Mouse (Mus musculus): ENCODE results near the gene Pitpnm3. TPM values are rescaled to one million over a fixed set of nuclear protein-coding genes. Genes with fewer than 3 reads are reported as not detected.

The Pitpnm3 gene
- polyA plus RNA-seq, 1 experiment from 2014 or later, result 6.4 TPM

- Histone ChIP-seq H3K4me2 (ENCODE audit: low read depth, low read length) (no peak overlapping the region), H3K27me3 (ENCODE audit: control insufficient read depth, insufficient read depth, low read length) (no peaks in the 10 kb centered on the region), H3K27ac (ENCODE audit: low read depth, low read length) (no peak overlapping the region), H3K4me1 (ENCODE audit: control insufficient read depth, insufficient read depth, low read length) (peaks cover 4% of the 10 kb centered on the region; the same call in 1 of the 2 replicates), H3K9me3 (ENCODE audit: control insufficient read depth, low read length) (no peaks in the 10 kb centered on the region), H3K9ac (replicated peaks; ENCODE audit: low read depth, low read length) (no peak overlapping the region), H3K36me3 (ENCODE audit: control insufficient read depth, insufficient read depth, low read length) (no peaks in the 10 kb centered on the region), H3K4me3 (ENCODE audit: low read depth, low read length) (no peak overlapping the region)
- no peak for ATAC-seq (ENCODE audit: low read depth)
- 75% methylated on average over 9 of the region's 9 CpGs for WGBS
Observed at GRCm38 (mm10) chr11:72070733-72071132, 64.8 kb downstream of the Pitpnm3 start.

- no peaks in the 10 kb centered on the region for H3K9me3 ChIP-seq (ENCODE audit: control insufficient read depth, low read length)
- H3K4me3 ChIP-seq (ENCODE audit: low read depth, low read length), result no peak overlapping the region
- 36% methylated on average over 7 of the region's 7 CpGs for WGBS
- no peaks in the 10 kb centered on the region for H3K36me3 ChIP-seq (ENCODE audit: control insufficient read depth, insufficient read depth, low read length)
- no peak overlapping the region for H3K27ac ChIP-seq (ENCODE audit: low read depth, low read length)
- H3K4me1 ChIP-seq (ENCODE audit: control insufficient read depth, insufficient read depth, low read length), result peaks cover 4% of the 10 kb centered on the region; the same call in 1 of the 2 replicates
- H3K9ac ChIP-seq (replicated peaks; ENCODE audit: low read depth, low read length), result no peak overlapping the region
- no peak overlapping the region for H3K4me2 ChIP-seq (ENCODE audit: low read depth, low read length)
- H3K27me3 ChIP-seq (ENCODE audit: control insufficient read depth, insufficient read depth, low read length), result no peaks in the 10 kb centered on the region
- ATAC-seq (ENCODE audit: low read depth), result peak; percentile 60; the same call in 1 of the 2 replicates
Observed at GRCm38 (mm10) chr11:72068026-72068425, 67.6 kb downstream of the Pitpnm3 start.

GRCm38 (mm10) chr11:72067326-72067725 lies 68.3 kb downstream of the Pitpnm3 start:
- 69% methylated on average over 5 of the region's 5 CpGs for WGBS
- no peak for ATAC-seq (ENCODE audit: low read depth)

GRCm38 (mm10) chr11:72066330-72066729 lies 69.2 kb downstream of the Pitpnm3 start:
- H3K27me3 ChIP-seq (ENCODE audit: control insufficient read depth, insufficient read depth, low read length), result no peaks in the 10 kb centered on the region
- ATAC-seq (ENCODE audit: low read depth), result no peak

More at GRCm38 (mm10) chr11:72067326-72067725, 68.3 kb downstream of the Pitpnm3 start:
- no peaks in the 10 kb centered on the region for H3K36me3 ChIP-seq (ENCODE audit: control insufficient read depth, insufficient read depth, low read length)
- H3K4me1 ChIP-seq (ENCODE audit: control insufficient read depth, insufficient read depth, low read length), result peaks cover 4% of the 10 kb centered on the region; the same call in 1 of the 2 replicates
- no peak overlapping the region for H3K27ac ChIP-seq (ENCODE audit: low read depth, low read length)
- H3K27me3 ChIP-seq (ENCODE audit: control insufficient read depth, insufficient read depth, low read length), result no peaks in the 10 kb centered on the region
- no peak overlapping the region for H3K9ac ChIP-seq (replicated peaks; ENCODE audit: low read depth, low read length)
- no peaks in the 10 kb centered on the region for H3K9me3 ChIP-seq (ENCODE audit: control insufficient read depth, low read length)
- no peak overlapping the region for H3K4me3 ChIP-seq (ENCODE audit: low read depth, low read length)
- H3K4me2 ChIP-seq (ENCODE audit: low read depth, low read length), result no peak overlapping the region

GRCm38 (mm10) chr11:72065103-72065502 lies 70.5 kb downstream of the Pitpnm3 start:
- no peaks in the 10 kb centered on the region for H3K36me3 ChIP-seq (ENCODE audit: control insufficient read depth, insufficient read depth, low read length)
- no peaks in the 10 kb centered on the region for H3K9me3 ChIP-seq (ENCODE audit: control insufficient read depth, low read length)
- no peak for ATAC-seq (ENCODE audit: low read depth)
- H3K4me3 ChIP-seq (ENCODE audit: low read depth, low read length), result no peak overlapping the region
- WGBS, result 81% methylated on average over 8 of the region's 8 CpGs
- no peak overlapping the region for H3K4me2 ChIP-seq (ENCODE audit: low read depth, low read length)
- no peaks in the 10 kb centered on the region for H3K27me3 ChIP-seq (ENCODE audit: control insufficient read depth, insufficient read depth, low read length)
- H3K9ac ChIP-seq (replicated peaks; ENCODE audit: low read depth, low read length), result no peak overlapping the region
- no peak overlapping the region for H3K27ac ChIP-seq (ENCODE audit: low read depth, low read length)
- peaks cover 4% of the 10 kb centered on the region; the same call in 1 of the 2 replicates for H3K4me1 ChIP-seq (ENCODE audit: control insufficient read depth, insufficient read depth, low read length)

More at GRCm38 (mm10) chr11:72066330-72066729, 69.2 kb downstream of the Pitpnm3 start:
- Histone ChIP-seq H3K9me3 (ENCODE audit: control insufficient read depth, low read length) (no peaks in the 10 kb centered on the region), H3K4me3 (ENCODE audit: low read depth, low read length) (no peak overlapping the region), H3K4me2 (ENCODE audit: low read depth, low read length) (no peak overlapping the region), H3K4me1 (ENCODE audit: control insufficient read depth, insufficient read depth, low read length) (peaks cover 4% of the 10 kb centered on the region; the same call in 1 of the 2 replicates), H3K9ac (replicated peaks; ENCODE audit: low read depth, low read length) (no peak overlapping the region), H3K36me3 (ENCODE audit: control insufficient read depth, insufficient read depth, low read length) (no peaks in the 10 kb centered on the region), H3K27ac (ENCODE audit: low read depth, low read length) (no peak overlapping the region)
- WGBS, result 45% methylated on average over 6 of the region's 6 CpGs

- no peak for ATAC-seq (ENCODE audit: low read depth)
- H3K9me3 ChIP-seq (ENCODE audit: control insufficient read depth, low read length), result no peaks in the 10 kb centered on the region
Observed at GRCm38 (mm10) chr11:72064414-72064813, 71.2 kb downstream of the Pitpnm3 start.

GRCm38 (mm10) chr11:72061093-72061620 lies 74.4 kb downstream of the Pitpnm3 start:
- H3K36me3 ChIP-seq (ENCODE audit: control insufficient read depth, insufficient read depth, low read length), result no peaks in the 10 kb centered on the region
- H3K9me3 ChIP-seq (ENCODE audit: control insufficient read depth, low read length), result no peaks in the 10 kb centered on the region
- H3K27ac ChIP-seq (ENCODE audit: low read depth, low read length), result no peak overlapping the region
- no peak for ATAC-seq (ENCODE audit: low read depth)
- no peaks in the 10 kb centered on the region for H3K27me3 ChIP-seq (ENCODE audit: control insufficient read depth, insufficient read depth, low read length)
- H3K9ac ChIP-seq (replicated peaks; ENCODE audit: low read depth, low read length), result no peak overlapping the region
- 86% methylated on average over 13 of the region's 13 CpGs for WGBS
- H3K4me2 ChIP-seq (ENCODE audit: low read depth, low read length), result no peak overlapping the region
- no peaks in the 10 kb centered on the region for H3K4me1 ChIP-seq (ENCODE audit: control insufficient read depth, insufficient read depth, low read length)
- H3K4me3 ChIP-seq (ENCODE audit: low read depth, low read length), result no peak overlapping the region

More at GRCm38 (mm10) chr11:72064414-72064813, 71.2 kb downstream of the Pitpnm3 start:
- 84% methylated on average over 6 of the region's 6 CpGs for WGBS
- H3K36me3 ChIP-seq (ENCODE audit: control insufficient read depth, insufficient read depth, low read length), result no peaks in the 10 kb centered on the region
- no peak overlapping the region for H3K4me3 ChIP-seq (ENCODE audit: low read depth, low read length)
- H3K27me3 ChIP-seq (ENCODE audit: control insufficient read depth, insufficient read depth, low read length), result no peaks in the 10 kb centered on the region
- H3K4me1 ChIP-seq (ENCODE audit: control insufficient read depth, insufficient read depth, low read length), result peaks cover 4% of the 10 kb centered on the region; the same call in 1 of the 2 replicates
- H3K4me2 ChIP-seq (ENCODE audit: low read depth, low read length), result no peak overlapping the region
- H3K9ac ChIP-seq (replicated peaks; ENCODE audit: low read depth, low read length), result no peak overlapping the region
- no peak overlapping the region for H3K27ac ChIP-seq (ENCODE audit: low read depth, low read length)

- H3K4me3 ChIP-seq (ENCODE audit: low read depth, low read length), result no peak overlapping the region
- no peaks in the 10 kb centered on the region for H3K27me3 ChIP-seq (ENCODE audit: control insufficient read depth, insufficient read depth, low read length)
- no peaks in the 10 kb centered on the region for H3K9me3 ChIP-seq (ENCODE audit: control insufficient read depth, low read length)
- ATAC-seq (ENCODE audit: low read depth), result no peak
- H3K9ac ChIP-seq (replicated peaks; ENCODE audit: low read depth, low read length), result no peak overlapping the region
- no peaks in the 10 kb centered on the region for H3K4me1 ChIP-seq (ENCODE audit: control insufficient read depth, insufficient read depth, low read length)
- no peak overlapping the region for H3K27ac ChIP-seq (ENCODE audit: low read depth, low read length)
- H3K36me3 ChIP-seq (ENCODE audit: control insufficient read depth, insufficient read depth, low read length), result no peaks in the 10 kb centered on the region
- H3K4me2 ChIP-seq (ENCODE audit: low read depth, low read length), result no peak overlapping the region
- WGBS, result 79% methylated on average over 9 of the region's 9 CpGs
Observed at GRCm38 (mm10) chr11:72060416-72060815, 75.2 kb downstream of the Pitpnm3 start.

GRCm38 (mm10) chr11:72057166-72057565 lies 78.4 kb downstream of the Pitpnm3 start:
- H3K27me3 ChIP-seq (ENCODE audit: control insufficient read depth, insufficient read depth, low read length), result no peaks in the 10 kb centered on the region
- no peak overlapping the region for H3K4me3 ChIP-seq (ENCODE audit: low read depth, low read length)
- no peaks in the 10 kb centered on the region for H3K36me3 ChIP-seq (ENCODE audit: control insufficient read depth, insufficient read depth, low read length)
- 61% methylated on average over 3 of the region's 3 CpGs for WGBS
- ATAC-seq (ENCODE audit: low read depth), result no peak
- no peak overlapping the region for H3K27ac ChIP-seq (ENCODE audit: low read depth, low read length)
- H3K9me3 ChIP-seq (ENCODE audit: control insufficient read depth, low read length), result no peaks in the 10 kb centered on the region
- no peaks in the 10 kb centered on the region for H3K4me1 ChIP-seq (ENCODE audit: control insufficient read depth, insufficient read depth, low read length)
- no peak overlapping the region for H3K9ac ChIP-seq (replicated peaks; ENCODE audit: low read depth, low read length)
- no peak overlapping the region for H3K4me2 ChIP-seq (ENCODE audit: low read depth, low read length)

Measured in neural tube, embryonic 14.5 days (tissue).